Mouse (Mus musculus) layer of hippocampus, adult 11-12 months (tissue): ENCODE data around the gene Rmnd5b.
A peak's percentile ranks its signal among the peaks of the same experiment; 100 is the strongest.
"Not testable (repeated sequence)": the region's sequence is repeated elsewhere in the genome, so short reads cannot be mapped to it uniquely, and the experiment has no call there.

Experiments
- DNase-seq: peaks from one replicate; pipeline ENCODE4 v3.0.0; 2022; ENCODE audit warnings: low spot score

The Rmnd5b gene

GRCm38 (mm10) chr11:51621776-51622175, 13.9 kb downstream of the Rmnd5b start:
- DNase-seq, result no peak

- DNase-seq, result no peak
Observed at GRCm38 (mm10) chr11:51620084-51620483, 15.6 kb downstream of the Rmnd5b start.

GRCm38 (mm10) chr11:51619409-51620060, 16.2 kb downstream of the Rmnd5b start, which contains the start of gene Nhp2:
Gene Nhp2, plus strand, starts transcription at chr11:51619735.
- peak; percentile 96 for DNase-seq

GRCm38 (mm10) chr11:51618894-51619408, 16.7 kb downstream of the Rmnd5b start:
- DNase-seq, result no peak

GRCm38 (mm10) chr11:51617693-51618092, 18.0 kb downstream of the Rmnd5b start:
- peak; percentile 80 for DNase-seq

- not testable (repeated sequence) for DNase-seq
Observed at GRCm38 (mm10) chr11:51616113-51616512, 19.6 kb downstream of the Rmnd5b start.

GRCm38 (mm10) chr11:51615601-51616000, 20.1 kb downstream of the Rmnd5b start:
- DNase-seq, result peak; percentile 42

- DNase-seq, result no peak
Observed at GRCm38 (mm10) chr11:51615129-51615528, 20.6 kb downstream of the Rmnd5b start.

GRCm38 (mm10) chr11:51614256-51614655, 21.4 kb downstream of the Rmnd5b start:
- no peak for DNase-seq

- DNase-seq, result not testable (repeated sequence)
Observed at GRCm38 (mm10) chr11:51609940-51610339, 25.8 kb downstream of the Rmnd5b start.

- DNase-seq, result no peak
Observed at GRCm38 (mm10) chr11:51609266-51609909, 26.3 kb downstream of the Rmnd5b start.

- DNase-seq, result no peak
Observed at GRCm38 (mm10) chr11:51607096-51607738, 28.5 kb downstream of the Rmnd5b start.

GRCm38 (mm10) chr11:51606447-51607095, 29.1 kb downstream of the Rmnd5b start, which contains the start of gene Hnrnpab:
Gene Hnrnpab, minus strand, starts transcription at chr11:51606847.
- DNase-seq, result peak; percentile 99

- DNase-seq, result peak; percentile 79
Observed at GRCm38 (mm10) chr11:51605602-51606446, 29.9 kb downstream of the Rmnd5b start.

- DNase-seq, result no peak
Observed at GRCm38 (mm10) chr11:51602253-51602652, 33.4 kb downstream of the Rmnd5b start.

- no peak for DNase-seq
Observed at GRCm38 (mm10) chr11:51597553-51597952, 38.1 kb downstream of the Rmnd5b start.

GRCm38 (mm10) chr11:51595459-51596083, 40.1 kb downstream of the Rmnd5b start:
- no peak for DNase-seq

GRCm38 (mm10) chr11:51594715-51595350, 40.9 kb downstream of the Rmnd5b start:
- no peak for DNase-seq

- no peak for DNase-seq
Observed at GRCm38 (mm10) chr11:51593849-51594248, 41.8 kb downstream of the Rmnd5b start.

- DNase-seq, result no peak
Observed at GRCm38 (mm10) chr11:51593368-51593767, 42.3 kb downstream of the Rmnd5b start.
